Mouse (Mus musculus) neural tube, embryonic 15.5 days (tissue): ENCODE measurements around the gene 0610040J01Rik. TPM values are rescaled to one million over a fixed set of nuclear protein-coding genes. Genes with fewer than 3 reads are reported as not detected.

Source experiments
- ATAC-seq: fragments of 200-750 bp; cut with Nextera tagmentation; 2 replicates; pipeline ENCODE4 v1.8.0; 2017; ENCODE audit warnings: mild to moderate bottlenecking, moderate TSS enrichment, moderate library complexity; ENCODE audit not compliant: low FRiP score
- H3K27ac ChIP-seq: fragments of 300-500 bp; sonication (generic); replicated peaks from 2 replicates; pipeline ENCODE4 v1.5.1; 2015; ENCODE audit warnings: mild to moderate bottlenecking, inconsistent platforms
- H3K27me3 ChIP-seq: fragments of 300-500 bp; sonication (generic); replicated peaks from 2 replicates; pipeline ENCODE4 v1.6.1; 2015; ENCODE audit warnings: inconsistent platforms
- H3K36me3 ChIP-seq: fragments of 300-500 bp; sonication (generic); 2 replicates; pipeline ENCODE4 v1.6.1; 2015; ENCODE audit warnings: inconsistent platforms
- H3K4me1 ChIP-seq: fragments of 300-500 bp; sonication (generic); 2 replicates; pipeline ENCODE4 v1.6.1; 2015; ENCODE audit warnings: inconsistent platforms
- H3K4me2 ChIP-seq: fragments of 300-500 bp; sonication (generic); 2 replicates; pipeline ENCODE4 v1.6.1; 2015; ENCODE audit warnings: inconsistent platforms, mild to moderate bottlenecking, moderate library complexity
- H3K4me3 ChIP-seq: fragments of 300-500 bp; sonication (generic); replicated peaks from 2 replicates; pipeline ENCODE4 v1.5.1; 2015; ENCODE audit warnings: mild to moderate bottlenecking, inconsistent platforms
- H3K9ac ChIP-seq: fragments of 300-500 bp; sonication (generic); replicated peaks from 2 replicates; pipeline ENCODE4 v1.6.1; 2015; ENCODE audit warnings: mild to moderate bottlenecking, inconsistent platforms
- H3K9me3 ChIP-seq: fragments of 300-500 bp; sonication (generic); replicated peaks from 2 replicates; pipeline ENCODE4 v1.6.1; 2016; ENCODE audit warnings: inconsistent platforms
- WGBS: fragments of 180-500 bp; shearing (Covaris S2); methylation state at CpG from one replicate; pipeline ENCODE4 v1.1.7; 2015; ENCODE audit warnings: mixed read lengths; 5-methylcytosine and 5-hydroxymethylcytosine counted together
- polyA plus RNA-seq: library from polyadenylated mRNA; unstranded; fragments of >200 nt; fragmentation: Nextera tagmentation; extraction: Ambion mirVana; gene quantifications from 2 replicates; pipeline ENCODE4 v1.2.1, GENCODE M21; 2015

0610040J01Rik gene
- polyA plus RNA-seq, 1 experiment from 2014 or later, result 4.0 TPM

- Histone ChIP-seq H3K4me3 (no peak overlapping the region), H3K9ac (no peak overlapping the region), H3K9me3 (no peaks in the 10 kb centered on the region), H3K4me2 (no peak overlapping the region), H3K4me1 (no peaks in the 10 kb centered on the region), H3K27me3 (no peaks in the 10 kb centered on the region), H3K27ac (no peak overlapping the region), H3K36me3 (no peaks in the 10 kb centered on the region)
- WGBS, result 82% methylated on average over 4 of the region's 4 CpGs
- ATAC-seq, result no peak
These were observed 126.4 kb downstream of the 0610040J01Rik start for GRCm38 (mm10) chr5:63938575-63938974.

- WGBS, result 84% methylated on average over 5 of the region's 5 CpGs
These were observed 129.7 kb downstream of the 0610040J01Rik start for GRCm38 (mm10) chr5:63941891-63942290.

GRCm38 (mm10) chr5:63943291-63943690 lies 131.1 kb downstream of the 0610040J01Rik start:
- H3K36me3 ChIP-seq, result no peaks in the 10 kb centered on the region
- 94% methylated on average over 9 of the region's 9 CpGs for WGBS
- no peak overlapping the region for H3K27ac ChIP-seq
- H3K27me3 ChIP-seq, result no peaks in the 10 kb centered on the region
- no peak overlapping the region for H3K4me3 ChIP-seq
- H3K9ac ChIP-seq, result no peak overlapping the region
- H3K9me3 ChIP-seq, result no peaks in the 10 kb centered on the region
- no peaks in the 10 kb centered on the region for H3K4me1 ChIP-seq
- H3K4me2 ChIP-seq, result no peak overlapping the region
- ATAC-seq, result no peak

More at GRCm38 (mm10) chr5:63941891-63942290, 129.7 kb downstream of the 0610040J01Rik start:
- no peak overlapping the region for H3K4me3 ChIP-seq
- no peak overlapping the region for H3K9ac ChIP-seq
- H3K4me1 ChIP-seq, result no peaks in the 10 kb centered on the region
- no peaks in the 10 kb centered on the region for H3K36me3 ChIP-seq
- H3K9me3 ChIP-seq, result no peaks in the 10 kb centered on the region
- no peak overlapping the region for H3K4me2 ChIP-seq
- no peak overlapping the region for H3K27ac ChIP-seq
- H3K27me3 ChIP-seq, result no peaks in the 10 kb centered on the region
- ATAC-seq, result no peak

- ATAC-seq, result no peak
- WGBS, result 49% methylated on average over 8 of the region's 8 CpGs
- no peak overlapping the region for H3K4me2 ChIP-seq
- H3K9ac ChIP-seq, result no peak overlapping the region
- no peaks in the 10 kb centered on the region for H3K27me3 ChIP-seq
- no peak overlapping the region for H3K27ac ChIP-seq
- H3K9me3 ChIP-seq, result no peaks in the 10 kb centered on the region
- H3K4me3 ChIP-seq, result no peak overlapping the region
- no peaks in the 10 kb centered on the region for H3K36me3 ChIP-seq
- peaks cover 3% of the 10 kb centered on the region; the same call in 1 of the 2 replicates for H3K4me1 ChIP-seq
These were observed 135.4 kb downstream of the 0610040J01Rik start for GRCm38 (mm10) chr5:63947526-63947925.

- H3K27ac ChIP-seq, result no peak overlapping the region
- H3K4me3 ChIP-seq, result no peak overlapping the region
- H3K4me2 ChIP-seq, result no peak overlapping the region
- no peaks in the 10 kb centered on the region for H3K27me3 ChIP-seq
- no peak overlapping the region for H3K9ac ChIP-seq
- WGBS, result 69% methylated on average over 3 of the region's 3 CpGs
- H3K4me1 ChIP-seq, result peaks cover 3% of the 10 kb centered on the region; the same call in 1 of the 2 replicates
- no peak for ATAC-seq
- no peaks in the 10 kb centered on the region for H3K36me3 ChIP-seq
- no peaks in the 10 kb centered on the region for H3K9me3 ChIP-seq
These were observed 137.0 kb downstream of the 0610040J01Rik start for GRCm38 (mm10) chr5:63949195-63949594.

Other genes starting within 250 kb of the 0610040J01Rik start
- gene Nwd2, start 163.3 kb upstream of the 0610040J01Rik start, polyA plus RNA-seq, result 16.7 and 17.8 TPM in 2 replicates
- 7.9 and 10.4 TPM in 2 replicates for gene Rell1, start 156.5 kb downstream of the 0610040J01Rik start, polyA plus RNA-seq